Mouse (Mus musculus): ENCODE data around the gene Lrrc15.

The Lrrc15 gene

DNA sequence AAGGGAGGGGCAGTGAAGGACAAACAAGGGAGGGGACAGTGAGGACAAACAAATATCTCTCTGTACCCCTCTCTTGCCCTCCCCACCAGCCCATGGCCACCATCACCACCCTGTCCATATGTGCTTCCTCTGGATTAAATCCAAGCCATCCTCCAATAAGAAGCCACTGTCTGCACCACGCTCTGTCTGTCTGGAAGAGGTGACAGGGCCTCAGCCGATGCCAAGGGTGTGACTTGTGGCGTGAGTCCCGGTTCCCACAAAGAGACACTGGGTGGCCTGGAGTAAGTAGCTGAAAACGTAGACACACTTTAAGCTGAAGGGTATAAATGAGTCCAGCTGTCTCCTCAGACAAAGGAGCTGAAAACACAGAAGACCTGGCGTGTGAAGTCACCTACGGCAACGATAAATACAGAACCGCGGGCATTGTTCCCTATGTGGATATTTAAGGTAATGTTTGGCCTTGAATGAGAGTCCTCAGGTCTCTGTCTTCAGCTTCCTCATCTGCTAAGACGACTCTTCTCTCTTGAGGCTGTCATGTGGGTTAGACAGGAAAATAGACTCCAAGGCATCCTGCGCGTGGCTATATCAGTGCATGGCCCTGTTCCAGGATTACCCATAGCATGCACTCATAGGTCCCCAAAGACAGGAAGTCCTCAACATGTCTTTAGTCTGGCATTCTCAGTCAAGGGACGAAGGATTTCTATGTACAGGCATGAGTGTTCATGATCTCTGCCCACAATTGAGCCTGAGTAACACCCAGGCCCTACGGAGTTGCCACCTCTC is 7.3 kb downstream of the Lrrc15 start:
- DNase-seq = peak; percentile 27 to 52

DNA sequence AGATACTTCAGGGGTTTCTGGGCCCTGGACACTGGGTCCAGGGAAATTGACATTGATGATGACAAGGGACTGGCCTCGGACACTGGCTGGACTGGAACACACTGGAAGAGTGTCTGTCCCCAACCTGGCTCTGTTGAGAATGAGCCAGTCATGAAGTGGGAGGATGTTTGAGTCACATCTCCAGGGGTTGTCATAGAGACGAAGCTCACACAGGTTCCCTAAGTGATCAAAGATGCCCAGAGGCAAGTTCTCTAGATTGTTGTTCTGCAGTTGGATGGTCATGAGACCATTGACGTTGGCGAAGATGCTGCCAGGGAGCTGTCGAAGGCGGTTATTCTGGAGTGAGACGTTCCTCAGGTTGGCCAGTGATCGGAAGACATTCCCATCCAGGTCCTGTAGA is 10.0 kb downstream of the Lrrc15 start:
- no peak for DNase-seq

DNA sequence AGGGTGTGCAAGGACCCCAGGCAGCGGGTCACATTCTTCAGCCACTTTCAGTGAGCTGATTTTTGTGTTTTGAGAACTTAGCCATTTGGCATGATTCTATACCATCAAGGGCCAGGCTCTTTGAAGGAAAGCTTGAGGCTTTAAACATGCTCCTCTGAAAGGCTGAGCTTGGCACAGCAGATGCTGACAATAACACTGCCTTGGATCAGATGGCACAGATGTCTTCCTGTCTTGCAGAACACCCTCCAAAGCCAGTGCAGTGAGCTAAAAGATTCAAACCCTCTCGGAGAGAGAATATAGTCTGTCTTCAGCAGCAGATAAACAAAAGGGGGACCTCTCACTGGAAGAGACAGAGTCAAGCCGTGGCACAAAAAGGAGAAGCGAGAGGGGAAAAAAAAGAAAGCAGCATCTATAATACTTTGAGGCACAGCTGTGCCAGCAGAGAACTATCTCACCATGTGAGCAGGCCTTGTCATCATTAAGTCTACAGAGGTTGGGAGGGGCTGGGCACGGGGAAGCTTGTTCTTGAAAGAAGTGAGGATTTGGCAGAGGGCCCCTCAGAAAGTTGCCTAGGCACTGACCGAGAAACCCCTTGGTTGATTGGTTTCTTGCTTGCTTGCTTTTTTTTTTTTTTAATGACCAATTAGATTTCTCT is 11.0 kb downstream of the Lrrc15 start:
- DNase-seq = peak in 1 of 2 experiments; percentile 17

DNA sequence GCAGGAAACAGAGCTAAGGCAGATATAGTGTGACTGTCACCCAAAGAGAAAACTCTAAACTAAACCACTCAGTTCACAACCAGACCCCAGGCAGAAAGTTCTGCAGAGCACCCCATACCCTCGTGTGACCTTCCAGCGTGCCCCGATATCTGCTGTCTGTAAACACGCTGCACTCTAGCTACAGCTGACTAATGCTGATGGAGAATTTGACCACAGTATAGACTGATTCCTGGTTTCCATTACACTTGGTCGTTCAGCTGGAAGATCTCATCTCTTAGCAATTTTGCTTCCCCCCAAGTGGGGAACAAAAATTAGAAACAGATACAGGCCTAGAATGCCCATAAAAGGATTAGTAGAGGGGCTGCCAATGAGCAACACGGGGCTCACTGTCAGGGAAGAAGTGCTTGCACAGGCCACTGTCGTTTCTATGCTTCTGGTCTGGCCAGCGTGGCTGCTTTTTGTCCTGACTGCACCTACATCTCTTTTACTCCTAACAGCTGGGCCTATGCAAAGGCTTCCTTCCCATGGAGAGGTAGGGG is 11.8 kb downstream of the Lrrc15 start:
- no peak for DNase-seq

DNA sequence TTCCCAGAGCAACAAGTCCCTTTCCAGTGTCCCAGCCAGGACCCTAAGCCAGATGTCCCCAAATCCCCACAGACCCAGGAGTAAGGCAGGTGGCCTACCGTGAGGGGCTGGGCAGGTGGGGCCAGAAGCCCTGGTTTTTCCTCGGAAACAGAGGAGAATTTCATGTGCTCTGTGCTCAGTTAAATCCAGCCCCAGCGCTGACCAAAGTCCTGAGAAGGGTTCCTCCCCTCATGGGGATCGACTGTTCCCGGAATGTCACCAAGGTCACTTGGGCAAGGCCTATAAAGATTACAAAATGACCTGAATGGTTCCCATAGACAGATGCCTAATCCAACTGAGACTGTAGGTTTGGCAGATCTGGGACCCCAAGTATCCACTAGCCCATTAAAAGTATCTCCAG is 15.7 kb downstream of the Lrrc15 start, which contains the start of gene Cpn2:
TSS of gene Cpn2 (minus strand) at position 141 of the 400 bp plus-strand sequence.
- no peak for DNase-seq

DNA sequence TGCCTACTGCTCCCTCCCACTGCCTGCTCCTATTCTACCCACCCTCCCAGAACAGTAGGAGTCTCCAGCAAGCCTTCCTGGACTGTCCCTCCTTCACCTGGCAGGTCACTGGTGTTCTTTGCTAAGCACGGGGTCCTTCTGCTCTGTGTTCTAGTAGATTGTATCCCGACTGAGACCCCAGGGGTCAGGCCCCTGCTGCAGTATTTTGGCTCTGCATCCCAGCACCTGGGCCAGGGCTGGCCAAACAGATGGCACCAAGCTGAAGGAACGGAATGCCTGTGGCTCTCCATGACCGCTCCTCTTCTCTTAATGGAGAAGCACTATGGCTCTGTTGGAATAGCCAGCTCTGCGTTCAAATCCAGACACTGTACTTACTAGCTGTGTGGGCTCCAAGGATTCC is 16.5 kb downstream of the Lrrc15 start:
- peak; percentile 60 to 78 for DNase-seq

DNA sequence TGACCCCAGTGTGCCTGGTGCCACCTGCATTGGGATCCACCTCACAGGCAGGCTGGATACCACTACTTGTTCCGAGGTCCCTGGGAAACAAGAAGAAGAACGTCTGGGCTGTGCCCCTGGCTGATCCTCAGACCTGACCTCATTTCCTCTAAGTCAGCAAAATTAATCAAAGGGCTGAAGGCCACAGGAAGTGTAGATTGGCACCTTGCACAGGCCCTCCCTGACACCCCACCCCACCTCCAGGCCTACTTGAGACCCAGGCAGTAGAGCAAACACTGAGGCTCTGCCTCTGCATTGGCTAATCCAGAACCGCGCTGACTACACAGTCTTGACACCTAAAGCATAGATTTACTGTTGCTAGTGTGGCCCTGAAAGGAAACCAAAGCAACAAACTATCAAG is 17.4 kb downstream of the Lrrc15 start:
- no peak for DNase-seq

DNA sequence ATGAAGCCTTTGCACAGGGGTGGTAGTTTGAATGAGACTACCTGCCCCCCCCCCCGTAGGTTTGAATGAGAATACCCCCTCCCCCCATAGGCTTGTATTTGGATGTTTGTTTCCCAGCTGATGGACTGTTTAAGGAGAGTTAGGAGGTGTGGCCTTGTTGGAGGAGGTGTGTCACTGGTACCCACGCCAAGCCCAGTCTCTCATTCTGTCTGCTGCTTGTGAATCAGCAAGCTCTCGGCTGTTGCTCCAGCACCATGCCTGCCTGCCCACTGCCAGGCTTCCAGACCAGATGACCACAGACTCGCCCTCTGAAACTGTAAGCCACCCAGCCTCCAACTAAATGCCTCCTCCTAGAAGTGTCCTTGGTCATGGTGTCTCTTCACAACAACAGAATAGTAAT is 19.9 kb downstream of the Lrrc15 start:
- no peak for DNase-seq

DNA sequence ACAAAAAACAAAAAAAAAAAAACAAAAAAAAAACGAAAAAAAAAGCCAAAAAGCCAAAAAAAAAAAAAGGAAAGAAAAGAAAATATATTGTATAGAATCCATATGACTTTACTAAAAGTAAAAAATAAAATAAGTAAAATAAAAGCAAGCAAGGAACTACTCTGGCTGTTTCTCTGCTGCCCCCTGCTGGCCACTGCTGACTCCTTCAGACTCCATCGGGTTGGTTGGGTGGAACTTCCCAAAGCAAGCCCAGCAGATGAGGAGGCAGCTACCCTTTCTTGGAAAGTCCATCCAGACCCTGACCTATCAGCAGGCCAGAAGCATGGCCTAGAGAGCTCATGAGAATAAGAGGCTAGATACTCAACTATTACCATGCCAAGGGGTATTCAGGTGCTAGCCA is 20.4 kb downstream of the Lrrc15 start:
- peak; percentile 86 to 87 for DNase-seq

DNA sequence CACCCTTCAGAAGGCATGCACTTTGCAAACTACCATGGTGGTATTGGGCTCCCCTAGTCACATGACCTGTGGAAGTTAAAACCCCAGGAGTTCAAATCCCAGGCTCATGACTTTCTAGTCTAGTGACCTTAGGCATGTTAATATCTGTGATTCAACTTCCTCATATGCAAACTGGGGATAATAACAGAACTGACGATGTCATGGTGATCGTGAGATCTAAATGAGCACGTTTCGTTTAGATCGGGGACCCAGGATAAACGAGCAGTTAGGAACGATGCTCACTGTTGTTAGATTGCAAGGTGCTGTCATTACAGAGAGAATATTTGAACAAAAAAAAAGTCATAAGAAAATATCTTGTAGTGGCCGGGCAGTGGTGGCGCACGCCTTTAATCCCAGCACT is 20.9 kb downstream of the Lrrc15 start:
- no peak for DNase-seq

DNA sequence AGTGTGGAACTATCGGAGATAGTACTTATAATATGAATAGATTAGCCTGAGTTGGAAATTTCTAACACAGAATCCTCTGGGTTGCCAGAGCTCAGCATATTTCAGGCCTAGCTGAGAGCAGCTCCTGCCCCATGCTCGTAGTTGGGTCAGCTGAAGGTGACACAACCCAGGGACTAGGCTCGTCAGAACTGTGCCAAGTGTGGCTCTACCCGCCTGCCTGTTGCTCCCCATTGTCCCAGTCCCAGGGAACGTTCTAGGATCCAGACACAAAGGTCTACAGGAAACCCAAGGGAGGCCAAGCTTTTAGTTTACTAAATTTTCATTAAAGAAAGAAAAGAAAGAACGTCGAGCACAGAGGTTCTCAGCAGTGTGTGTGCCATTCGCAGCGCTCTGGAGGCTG is 21.7 kb downstream of the Lrrc15 start:
- no peak for DNase-seq

DNA sequence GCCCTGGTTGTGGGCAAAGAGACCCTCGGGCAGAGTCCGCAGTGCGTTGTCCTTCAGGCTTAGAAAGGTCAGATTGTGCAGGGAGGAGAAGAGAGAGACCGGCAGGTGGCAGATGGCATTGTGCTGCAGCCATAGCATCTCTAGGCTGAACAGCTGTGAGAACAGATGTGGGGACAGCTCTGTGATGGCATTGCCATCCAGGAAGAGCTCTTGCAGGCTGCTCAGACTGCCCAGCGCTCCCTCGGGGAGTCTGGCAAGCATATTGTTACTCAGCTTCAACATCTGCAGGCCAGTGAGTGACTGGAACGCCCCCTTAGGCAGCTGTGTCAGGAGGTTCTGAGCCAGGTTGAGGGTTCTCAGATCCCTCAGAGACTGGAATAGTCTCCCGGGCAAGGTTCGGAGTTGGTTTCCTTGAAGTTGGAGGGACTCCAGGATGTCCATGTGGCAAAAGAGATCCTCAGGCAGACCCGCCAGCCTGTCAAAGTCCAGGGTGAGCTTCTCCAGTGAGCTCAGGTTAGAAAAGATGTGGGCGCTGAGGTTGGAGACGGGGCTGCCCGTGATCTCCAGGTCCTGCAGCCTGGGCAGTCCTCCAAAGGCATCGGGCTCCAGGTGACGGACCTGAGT is 22.9 kb downstream of the Lrrc15 start:
- DNase-seq = peak; percentile 17 to 25

DNA sequence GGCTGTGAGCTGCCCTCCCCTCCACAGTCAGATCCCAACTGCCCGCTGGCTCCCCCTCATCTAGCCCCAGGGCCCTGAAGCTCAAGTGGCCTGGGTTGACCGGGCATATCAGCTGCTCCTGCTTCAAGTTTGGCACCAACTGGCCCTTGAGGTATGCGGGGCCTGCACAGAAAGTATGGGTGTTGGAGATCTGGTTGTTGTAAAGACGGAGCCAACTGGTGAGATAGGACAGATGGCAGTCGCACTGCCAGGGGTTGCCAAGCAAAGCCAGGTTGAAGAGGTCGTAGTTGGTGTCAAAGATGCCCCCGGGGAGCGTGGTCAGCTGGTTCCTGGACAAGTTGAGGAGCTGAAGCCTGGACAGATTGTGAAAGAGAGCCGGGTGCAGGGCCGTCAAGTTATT is 23.6 kb downstream of the Lrrc15 start:
- peak in 1 of 2 experiments; percentile 43 for DNase-seq

DNA sequence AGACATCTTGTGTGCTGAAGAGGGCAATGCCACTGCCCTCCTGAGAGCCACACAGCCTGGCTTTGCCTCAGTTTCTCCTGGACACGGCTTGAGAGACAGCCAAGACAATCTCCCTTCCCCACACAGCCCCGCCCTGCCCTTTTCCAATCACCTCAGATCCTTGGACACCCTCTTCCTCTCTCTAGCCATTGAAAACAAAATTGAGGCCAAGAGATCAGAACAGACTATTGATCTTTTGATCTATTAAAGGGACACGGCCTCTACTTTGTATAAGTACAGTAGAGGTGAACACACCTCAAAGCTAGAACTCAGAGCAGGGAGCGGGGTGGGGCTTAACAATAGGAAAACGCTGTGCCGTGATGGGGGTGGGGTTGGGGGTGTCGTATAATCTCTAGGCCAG is 24.6 kb downstream of the Lrrc15 start:
- DNase-seq = no peak

DNA sequence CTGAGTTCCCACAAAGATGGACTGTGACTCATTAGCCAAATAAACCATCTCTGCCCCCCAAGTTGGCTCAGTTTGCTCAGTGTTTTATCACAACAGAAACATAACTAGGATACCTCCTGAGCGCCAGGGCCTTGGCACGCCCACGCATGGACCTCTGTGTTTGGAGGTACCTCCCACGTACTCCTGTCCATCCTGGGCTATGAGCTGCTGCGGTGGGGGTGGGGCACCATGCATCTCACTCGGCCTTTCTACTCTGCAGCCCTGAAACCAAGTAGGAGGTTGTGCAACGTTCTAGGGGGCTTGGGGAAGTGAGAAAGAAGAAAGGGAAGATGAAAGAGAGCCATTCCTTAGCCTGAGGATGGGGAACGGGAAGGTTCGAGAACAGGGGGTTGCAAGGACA is 25.3 kb downstream of the Lrrc15 start:
- DNase-seq = no peak

DNA sequence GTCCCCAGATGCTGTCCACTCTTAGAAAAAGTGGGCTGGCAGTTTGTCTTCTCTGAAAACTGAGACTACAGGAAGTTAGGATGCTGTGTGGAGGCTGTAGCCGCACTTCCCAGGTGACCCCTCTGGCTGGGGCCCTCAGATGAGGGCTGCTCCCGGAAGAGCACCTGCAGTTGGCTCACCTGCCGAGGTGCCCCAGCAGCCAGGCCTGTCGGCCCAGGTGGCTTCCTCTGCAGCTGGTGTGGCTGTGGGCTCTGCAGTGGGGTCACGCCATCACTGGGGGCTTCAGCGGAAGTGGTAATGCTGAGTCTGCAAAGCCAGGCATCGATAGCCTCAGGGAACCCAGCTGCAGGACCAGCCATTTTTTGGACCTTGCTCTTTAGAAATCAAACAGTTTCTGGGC is 28.0 kb downstream of the Lrrc15 start:
- no peak for DNase-seq

DNA sequence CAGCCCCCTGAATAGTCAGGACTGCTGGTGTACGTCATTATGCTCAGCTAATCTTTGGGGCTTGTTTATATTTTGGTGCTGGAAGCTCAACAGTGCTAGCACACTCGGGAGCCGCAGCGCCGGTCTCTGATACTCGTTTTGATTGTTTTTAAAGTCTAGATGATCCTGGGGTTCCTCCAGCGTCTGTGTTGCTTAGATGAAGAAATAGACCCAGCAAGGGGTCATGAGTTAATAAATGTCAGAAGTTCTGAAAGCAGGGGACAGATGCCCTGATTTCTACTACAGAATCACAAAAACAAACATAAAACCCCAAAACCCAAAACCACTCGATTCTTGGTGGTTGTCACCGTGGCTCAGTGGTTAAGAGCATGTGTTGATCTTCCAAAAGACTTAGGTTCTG is 29.2 kb downstream of the Lrrc15 start:
- DNase-seq = no peak

DNA sequence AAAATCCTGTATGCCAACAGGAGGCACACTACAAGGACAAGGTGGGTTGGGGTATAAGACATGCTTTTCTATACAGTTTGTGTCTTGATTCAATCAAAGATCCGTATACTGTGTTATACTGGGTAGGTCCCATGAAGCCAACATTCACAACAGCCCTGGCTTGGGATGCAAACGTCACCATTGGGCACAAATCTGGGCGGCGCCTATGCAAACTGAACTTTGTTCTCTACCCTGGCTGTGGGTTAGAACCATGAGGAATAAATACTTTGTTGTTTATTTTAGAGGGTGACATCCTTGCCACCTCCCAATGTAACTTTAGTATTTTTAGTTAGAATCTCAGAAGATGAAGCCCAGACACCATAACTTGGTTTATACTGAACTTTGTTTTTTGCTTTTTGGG is 29.7 kb downstream of the Lrrc15 start:
- no peak for DNase-seq

DNA sequence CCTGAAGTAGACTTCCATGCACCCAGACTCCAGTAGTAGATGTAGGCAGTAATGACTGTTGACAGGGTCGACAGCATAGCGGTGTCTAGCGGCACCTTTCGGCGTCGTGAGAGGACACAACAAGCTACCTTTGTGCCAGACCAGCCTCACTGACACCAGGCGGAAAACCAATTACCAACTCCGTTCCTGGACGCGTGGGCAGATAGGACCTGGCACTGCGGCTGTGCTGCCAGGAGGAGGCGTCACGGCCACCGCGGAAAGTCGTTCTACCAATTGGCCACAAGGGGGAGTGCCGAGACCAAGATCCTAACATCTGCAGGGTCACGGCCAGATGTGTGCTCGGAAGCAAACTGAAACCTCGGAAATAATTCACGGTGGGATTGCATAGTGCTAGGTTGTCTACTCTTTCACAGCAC is 31.0 kb downstream of the Lrrc15 start:
- DNase-seq = peak; percentile 78 to 81

DNA sequence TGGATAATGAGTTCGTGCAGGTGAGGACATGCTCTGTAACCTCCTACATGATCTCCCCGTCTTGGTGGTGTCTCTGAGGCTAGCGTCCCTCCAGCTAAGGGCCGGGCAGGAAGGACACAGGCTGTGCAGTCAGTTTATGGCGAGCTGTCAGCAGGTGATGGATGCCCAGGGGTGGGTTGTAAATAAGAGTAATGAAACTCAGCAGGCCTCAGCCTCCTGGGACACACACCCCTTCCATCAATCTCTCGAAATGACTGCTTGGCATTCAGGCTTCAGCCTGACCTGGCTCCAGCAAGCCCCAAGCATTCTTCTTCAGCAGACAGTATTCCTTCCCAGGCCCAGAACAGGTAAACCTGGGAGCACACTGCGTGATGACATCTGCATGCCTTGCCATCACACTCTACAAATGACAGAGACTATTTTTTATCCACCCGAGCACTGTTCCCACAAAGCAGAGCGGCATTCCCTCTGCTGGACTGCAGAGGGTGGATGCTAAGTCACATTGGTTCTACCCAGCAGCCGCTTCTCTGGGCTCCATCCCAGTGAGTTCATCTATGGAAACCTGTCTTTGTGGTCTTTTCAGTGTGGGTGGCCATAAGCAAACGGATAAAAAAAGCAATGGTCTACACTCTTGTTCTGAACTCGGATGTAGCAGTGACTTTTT is 38.9 kb downstream of the Lrrc15 start:
- DNase-seq = no peak

DNA sequence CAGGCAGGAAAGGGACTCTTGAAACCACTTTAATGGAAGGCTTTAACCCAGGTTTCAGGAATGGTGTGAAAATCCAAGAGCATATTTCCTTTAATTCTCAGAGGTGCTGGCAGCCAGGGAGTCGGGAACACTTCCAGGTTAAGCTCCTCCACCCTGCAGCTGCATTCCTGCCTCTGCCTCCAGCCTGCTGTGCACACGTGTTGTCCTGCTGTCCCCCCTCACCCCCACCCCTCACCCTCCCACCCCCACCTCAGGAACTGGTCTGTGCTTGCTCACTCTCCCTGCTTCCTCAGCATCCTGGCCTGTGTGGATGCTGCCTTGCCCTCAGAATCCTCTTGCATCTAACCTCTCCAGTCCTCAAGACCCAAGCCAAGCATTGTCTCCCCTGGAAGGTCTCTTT is 41.4 kb downstream of the Lrrc15 start:
- DNase-seq = no peak

DNA sequence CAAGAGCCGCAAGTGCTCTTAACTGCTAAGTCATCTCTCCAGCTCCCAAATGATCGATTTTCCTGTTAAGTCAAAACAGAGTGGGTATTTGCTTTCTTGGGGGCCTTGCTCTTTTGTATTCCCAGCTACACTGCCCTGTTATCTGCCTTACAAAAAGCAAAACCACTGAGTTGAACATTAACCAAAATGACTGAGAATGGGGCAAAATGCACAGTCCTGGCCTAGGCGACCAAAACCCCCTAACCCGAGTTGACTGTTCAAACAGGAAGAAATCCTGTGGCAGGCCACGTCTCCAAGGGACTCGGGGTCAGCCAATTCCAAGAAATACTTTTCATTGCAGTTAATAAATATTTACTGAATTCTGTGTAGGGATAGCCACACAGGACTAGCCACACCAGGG is 44.3 kb downstream of the Lrrc15 start:
- no peak for DNase-seq

DNA sequence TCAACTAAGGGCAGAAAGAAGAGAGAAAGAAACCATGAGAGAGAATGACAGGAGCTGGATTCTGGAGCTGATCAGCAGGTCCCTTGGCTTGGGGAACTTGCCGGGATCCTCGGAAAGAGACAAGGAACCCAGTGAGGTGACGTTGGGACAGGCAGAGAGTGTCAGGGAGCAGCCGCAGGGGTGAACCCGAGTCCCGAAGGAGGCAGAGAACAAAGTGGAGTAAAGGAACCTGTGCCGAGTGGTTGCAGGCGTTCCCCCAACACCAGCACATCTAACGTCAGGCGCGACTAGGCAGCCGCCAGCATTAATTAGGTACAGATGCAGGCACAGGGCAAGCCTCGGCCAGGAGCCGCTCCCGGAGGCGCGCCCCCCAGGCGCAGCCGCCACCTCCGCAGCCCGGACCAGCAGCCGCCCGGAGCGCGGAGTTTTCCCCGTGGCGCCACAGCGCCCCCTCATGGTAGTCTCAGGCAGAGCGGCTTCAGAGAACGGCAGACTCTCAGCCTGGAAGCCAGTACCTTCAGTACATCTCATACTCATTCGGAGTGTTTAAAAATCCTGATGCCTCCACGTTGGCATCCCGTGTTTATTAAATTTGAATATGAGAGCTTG is 46.9 kb downstream of the Lrrc15 start:
- DNase-seq = peak; percentile 92 to 94

Measured in cerebellum, postnatal 10 days (tissue).